Mouse (Mus musculus) kidney, adult 2 months (tissue): ENCODE measurements around the gene Asb5.

ENCODE experiments used
- CTCF ChIP-seq: fragments of 200-500 bp; conservative IDR thresholded peaks from 2 replicates; pipeline ENCODE4 v1.5.1; 2011; ENCODE audit warnings: low read depth, mild to moderate bottlenecking, control low read depth, low read length, moderate library complexity, mixed read lengths; ENCODE audit not compliant: insufficient read depth, insufficient read length
- POLR2A ChIP-seq: fragments of 200-500 bp; IDR thresholded peaks from one replicate; pipeline ENCODE4 v1.6.1; 2011; ENCODE audit warnings: low read depth, low read length, control low read depth

- TF ChIP-seq CTCF (no peak), POLR2A (no peak)
These were observed 21.3 kb upstream of the Asb5 start for GRCm38 (mm10) chr8:54508096-54508456.
